In the genomic region with DNA sequence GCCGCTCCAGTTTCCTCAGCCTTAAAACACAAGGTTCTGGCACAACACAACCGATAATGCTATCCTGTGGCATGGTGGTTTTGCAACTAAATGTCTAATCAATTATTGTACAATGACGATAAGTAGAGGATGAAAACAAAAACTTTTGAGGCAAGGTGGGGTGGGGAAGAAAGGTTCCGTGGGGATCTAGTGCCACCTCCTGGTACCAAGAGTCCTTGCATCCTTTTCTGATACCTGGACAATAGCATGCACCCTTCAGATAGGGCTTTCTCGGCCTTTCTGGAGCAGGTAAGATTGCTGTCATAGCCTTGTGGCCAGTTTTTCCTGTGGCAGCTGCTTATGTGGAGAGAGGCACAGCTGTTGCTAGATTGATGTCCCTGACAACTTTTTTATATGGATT, we compare ENCODE assay signal across 10 mouse cellular contexts. TPM values are rescaled to one million over a fixed set of nuclear protein-coding genes. Genes with fewer than 3 reads are reported as not detected.
DNase-seq lines count a peak whose midpoint lies in the region; ATAC-seq and TF ChIP-seq lines count a peak whose summit lies in the region.
"Had no signal": no experiment of that assay in that cellular context is flagged by ENCODE, and none has a peak within 500 bp of the region (broad histone marks: within the 10 kb centered on the region; RNA-seq: fewer than 3 reads in every experiment).

No protein-coding gene starts in this region.

- H3K9ac ChIP-seq in forebrain, embryonic 15.5 days (replicated peaks) = no peak overlapping the region
- H3K9ac ChIP-seq in kidney, postnatal 0 days (ENCODE audit: low read depth, low read length) = no peak overlapping the region

- no peaks in the 10 kb centered on the region for H3K27me3 ChIP-seq in forebrain, embryonic 10.5 days (ENCODE audit: poor library complexity, severe bottlenecking)
- no peaks in the 10 kb centered on the region for H3K27me3 ChIP-seq in forebrain, embryonic 15.5 days
- no peaks in the 10 kb centered on the region for H3K27me3 ChIP-seq in spleen, adult 2 months (ENCODE audit: control insufficient read depth, insufficient read depth, low read length)
- no peaks in the 10 kb centered on the region for H3K27me3 ChIP-seq in kidney, postnatal 0 days (ENCODE audit: insufficient read depth, low read length)

- 36% methylated on average over 5 of the region's 5 CpGs for WGBS in forebrain, embryonic 10.5 days
- 25% methylated on average over 5 of the region's 5 CpGs for WGBS in forebrain, embryonic 15.5 days
- 27% methylated on average over 5 of the region's 5 CpGs for WGBS in spleen, adult 2 months
- WGBS in kidney, postnatal 0 days = 28% methylated on average over 5 of the region's 5 CpGs

- no peak; the same call in 1 of the 2 replicates for ATAC-seq in forebrain, embryonic 15.5 days (replicated peaks)
- ATAC-seq in kidney, postnatal 0 days (replicated peaks; ENCODE audit: low FRiP score, low read depth) = peak; percentile 40; the same call in 1 of the 2 replicates
- ATAC-seq in megakaryocyte-erythroid progenitor cell, adult 5-6 weeks (replicated peaks; ENCODE audit: low FRiP score, low TSS enrichment, poor library complexity, severe bottlenecking) = peak; percentile 89

- no peak overlapping the region for H3K4me2 ChIP-seq in forebrain, embryonic 15.5 days (replicated peaks)
- H3K4me2 ChIP-seq in kidney, postnatal 0 days (ENCODE audit: low read length) = no peak overlapping the region

- no peaks in the 10 kb centered on the region for H3K9me3 ChIP-seq in forebrain, embryonic 10.5 days
- no peaks in the 10 kb centered on the region for H3K9me3 ChIP-seq in forebrain, embryonic 15.5 days
- no peaks in the 10 kb centered on the region for H3K9me3 ChIP-seq in kidney, postnatal 0 days (replicated peaks; ENCODE audit: low read length)

- TF ChIP-seq POLR2A in spleen, adult 2 months (IDR thresholded peaks at IDR 0.05; ENCODE audit: low read depth, low read length) = no peak

- 0 out of 2 replicates have a peak, but pooled peaks cover 3% of the 10 kb centered on the region for H3K4me1 ChIP-seq in forebrain, embryonic 10.5 days
- H3K4me1 ChIP-seq in forebrain, embryonic 15.5 days = no peaks in the 10 kb centered on the region
- no peaks in the 10 kb centered on the region for H3K4me1 ChIP-seq in spleen, adult 2 months (ENCODE audit: control insufficient read depth, insufficient read depth, insufficient read length)
- H3K4me1 ChIP-seq in kidney, postnatal 0 days (replicated peaks; ENCODE audit: insufficient read depth, low read length) = no peaks in the 10 kb centered on the region

- no peak overlapping the region for H3K27ac ChIP-seq in forebrain, embryonic 10.5 days
- H3K27ac ChIP-seq in forebrain, embryonic 15.5 days (replicated peaks) = no peak overlapping the region
- no peak overlapping the region for H3K27ac ChIP-seq in spleen, adult 2 months (ENCODE audit: insufficient read depth, low read length)
- no peak overlapping the region for H3K27ac ChIP-seq in kidney, postnatal 0 days

- H3K36me3 ChIP-seq in forebrain, embryonic 10.5 days (replicated peaks) = no peaks in the 10 kb centered on the region
- H3K36me3 ChIP-seq in forebrain, embryonic 15.5 days = no peaks in the 10 kb centered on the region
- H3K36me3 ChIP-seq in spleen, adult 2 months (ENCODE audit: control insufficient read depth, insufficient read depth, low read length) = no peaks in the 10 kb centered on the region
- H3K36me3 ChIP-seq in kidney, postnatal 0 days (ENCODE audit: insufficient read depth, low read length) = no peaks in the 10 kb centered on the region

- peak; percentile 18 for DNase-seq in forebrain, embryonic 10.5 days (ENCODE audit: extremely low spot score, low spot score)
- no peak for DNase-seq in spleen, adult 2 months (ENCODE audit: low read depth in 1 of 2, low spot score in 2 of 2)
- no peak for DNase-seq in spleen, adult 12 weeks (ENCODE audit: low spot score)
- DNase-seq in embryo, embryonic 11.5 days (ENCODE audit: low read depth, low spot score) = peak; percentile 11
- DNase-seq in kidney, postnatal 0 days (ENCODE audit: low spot score) = peak; percentile 57
- no peak for DNase-seq in cerebellum, adult 11-12 months

- no peak overlapping the region for H3K4me3 ChIP-seq in forebrain, embryonic 10.5 days
- H3K4me3 ChIP-seq in forebrain, embryonic 15.5 days = no peak overlapping the region
- H3K4me3 ChIP-seq in spleen, adult 2 months (ENCODE audit: extremely low read depth, insufficient read depth, insufficient read length) = no peak overlapping the region
- no peak overlapping the region for H3K4me3 ChIP-seq in kidney, postnatal 0 days (replicated peaks; ENCODE audit: low read depth, low read length)

- TF ChIP-seq CTCF in spleen, adult 2 months (IDR thresholded peaks at IDR 0.05; ENCODE audit: extremely low read depth, insufficient read depth, insufficient read length, insufficient replicate concordance) = 0 out of 2 replicates have a peak, but pooled peaks have one; percentile 1
- TF ChIP-seq CTCF in kidney, postnatal 0 days (IDR thresholded peaks at IDR 0.05; ENCODE audit: low read depth) = peak; percentile 93

RNA-seq across cellular contexts. Expression of gene Rptn, which starts 13.5 kb away (rescaled TPM):
- polyA plus RNA-seq in forebrain, embryonic 10.5 days (2016; fragmentation: Nextera tagmentation; extraction: Ambion mirVana) = not detected in 2 replicates
- not detected in 2 replicates for polyA plus RNA-seq in forebrain, embryonic 15.5 days (2015; fragmentation: Nextera tagmentation; extraction: Ambion mirVana)
- polyA plus RNA-seq in spleen, adult 2 months (2012; rRNA removed) = not detected in 2 replicates
- polyA plus RNA-seq in kidney, postnatal 0 days (2015; fragmentation: Nextera tagmentation; extraction: Ambion mirVana) = 0.04 and 0.05 TPM in 2 replicates
- not detected in 2 replicates for total RNA-seq in megakaryocyte-erythroid progenitor cell, adult 5-6 weeks (2014; fragmentation: Nextera tagmentation)
- total RNA-seq in megakaryocyte-erythroid progenitor cell, adult 5-6 weeks (2017) = not detected in 2 replicates
- polyA plus RNA-seq: heart, embryonic 16.5 days; neural tube, embryonic 14.5 days had no signal

RNA-seq across cellular contexts. Expression of gene Tchh, which starts 35.1 kb away (rescaled TPM):
- polyA plus RNA-seq in forebrain, embryonic 10.5 days (2016; fragmentation: Nextera tagmentation; extraction: Ambion mirVana) = 0.30 and 0.37 TPM in 2 replicates
- polyA plus RNA-seq in forebrain, embryonic 15.5 days (2015; fragmentation: Nextera tagmentation; extraction: Ambion mirVana) = 0.52 and 0.74 TPM in 2 replicates
- polyA plus RNA-seq in spleen, adult 2 months (2012; rRNA removed) = 0.01 TPM in 1 of 2 replicates, not detected in the other
- polyA plus RNA-seq in kidney, postnatal 0 days (2015; fragmentation: Nextera tagmentation; extraction: Ambion mirVana) = 6.7 and 7.1 TPM in 2 replicates
- total RNA-seq in megakaryocyte-erythroid progenitor cell, adult 5-6 weeks (2014; fragmentation: Nextera tagmentation) = not detected in 2 replicates
- not detected in 2 replicates for total RNA-seq in megakaryocyte-erythroid progenitor cell, adult 5-6 weeks (2017)

Comparison
In these comparisons a context has a peak if more than half of its experiments do, and no peak if none do; other contexts are left out.
1. DNase-seq: peak in forebrain, embryonic 10.5 days (single experiment), embryo, embryonic 11.5 days (single experiment) and kidney, postnatal 0 days (single experiment); none in spleen, adult 2 months (0 of 2), spleen, adult 12 weeks (single experiment) and cerebellum, adult 11-12 months (single experiment).